Mouse (Mus musculus) layer of hippocampus, adult 9-10 months (tissue): ENCODE measurements at regions not wholly inside any gene's neighbourhood (a gene's known extent, or its start where the extent isn't known, plus 50 kb on each side); places are given as distances from the start of the nearest gene placed in this dataset.

Source experiments
- DNase-seq: peaks from one replicate; pipeline ENCODE4 v3.0.0; 2022; ENCODE audit warnings: low spot score

- peak; percentile 39 for DNase-seq
Observed at GRCm38 (mm10) chr17:64916657-64917056, 80.8 kb upstream of the 4930583I09Rik start.

- no peak for DNase-seq
Observed at GRCm38 (mm10) chr17:64915708-64916107, 79.8 kb upstream of the 4930583I09Rik start.

GRCm38 (mm10) chr17:64915025-64915424, 79.2 kb upstream of the 4930583I09Rik start:
- no peak for DNase-seq

- DNase-seq = no peak
Observed at GRCm38 (mm10) chr17:64914302-64914701, 78.4 kb upstream of the 4930583I09Rik start.

- no peak for DNase-seq
Observed at GRCm38 (mm10) chr17:64908671-64909070, 72.8 kb upstream of the 4930583I09Rik start.

- no peak for DNase-seq
Observed at GRCm38 (mm10) chr17:64901721-64902623, 66.1 kb upstream of the 4930583I09Rik start.

GRCm38 (mm10) chr17:64897473-64897872, 61.6 kb upstream of the 4930583I09Rik start:
- no peak for DNase-seq

- no peak for DNase-seq
Observed at GRCm38 (mm10) chr17:64895886-64896285, 60.0 kb upstream of the 4930583I09Rik start.

GRCm38 (mm10) chr17:64895466-64895865, 59.6 kb upstream of the 4930583I09Rik start:
- DNase-seq = no peak

GRCm38 (mm10) chr17:64893182-64893902, 57.5 kb upstream of the 4930583I09Rik start:
- no peak for DNase-seq
